Comparison of ENCODE assay signal across 14 mouse cellular contexts in genomic region chr2:106213740-106214139, GRCm38 (mm10).
"Had no signal": no experiment of that assay in that cellular context is flagged by ENCODE, and none has a peak within 500 bp of the region (broad histone marks: within the 10 kb centered on the region; RNA-seq: fewer than 3 reads in every experiment).

No protein-coding gene starts in this region.

- H3K36me3 ChIP-seq: midbrain, embryonic 13.5 days; midbrain, embryonic 15.5 days; neural tube, embryonic 12.5 days; stomach, embryonic 15.5 days had no signal

- DNase-seq: lung, adult 18-20 months; lung, embryonic 14.5 days; lung, postnatal 10 days; lung, postnatal 4 days; right cerebral cortex, postnatal 14 days; thymus, adult 2 months; thymus, postnatal 25 days; thymus, postnatal 4 days had no signal

- H3K9me3 ChIP-seq: midbrain, embryonic 13.5 days; midbrain, embryonic 15.5 days; neural tube, embryonic 12.5 days; stomach, embryonic 15.5 days had no signal

- H3K9ac ChIP-seq: lung, embryonic 14.5 days; midbrain, embryonic 13.5 days; midbrain, embryonic 15.5 days; neural tube, embryonic 12.5 days; stomach, embryonic 15.5 days had no signal

- H3K27me3 ChIP-seq: midbrain, embryonic 13.5 days; midbrain, embryonic 15.5 days; neural tube, embryonic 12.5 days; stomach, embryonic 15.5 days had no signal

- H3K4me2 ChIP-seq: lung, embryonic 14.5 days; midbrain, embryonic 11.5 days; midbrain, embryonic 13.5 days; midbrain, embryonic 15.5 days; neural tube, embryonic 12.5 days; stomach, embryonic 15.5 days had no signal

- H3K27ac ChIP-seq: midbrain, embryonic 13.5 days; midbrain, embryonic 15.5 days; neural tube, embryonic 12.5 days; stomach, embryonic 15.5 days; stomach, postnatal 0 days had no signal

- H3K4me3 ChIP-seq: midbrain, embryonic 13.5 days; midbrain, embryonic 15.5 days; neural tube, embryonic 12.5 days; stomach, embryonic 15.5 days had no signal

- H3K4me1 ChIP-seq: midbrain, embryonic 13.5 days; midbrain, embryonic 15.5 days; neural tube, embryonic 12.5 days; stomach, embryonic 15.5 days had no signal

- ATAC-seq: midbrain, embryonic 13.5 days; midbrain, embryonic 15.5 days had no signal
